20 mouse cellular contexts compared by ENCODE assay signal in the genomic region with DNA sequence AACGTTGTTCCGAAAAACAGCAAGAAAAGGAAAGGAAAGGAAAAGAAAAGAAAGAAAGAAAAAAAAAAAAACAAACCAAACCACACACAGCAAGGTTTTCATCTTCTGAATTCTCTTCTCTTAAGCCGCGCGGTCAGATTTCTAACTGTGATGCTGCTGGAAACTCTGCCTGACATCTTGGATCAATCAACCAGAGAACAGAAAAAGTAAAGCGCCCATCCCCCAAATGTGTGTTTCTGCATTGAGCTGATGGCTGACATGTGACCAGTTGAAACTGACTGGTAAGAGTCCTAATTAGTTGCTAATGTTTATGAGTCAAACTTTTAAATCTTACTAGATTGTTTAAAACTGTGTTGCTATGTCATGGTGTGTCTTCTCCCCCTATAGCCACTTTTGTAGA.
A peak's percentile ranks its signal among the peaks of the same experiment; 100 is the strongest.
DNase-seq lines count a peak whose midpoint lies in the region; ATAC-seq lines count a peak whose summit lies in the region.
"Had no signal": no experiment of that assay in that cellular context is flagged by ENCODE, and none has a peak within 500 bp of the region (broad histone marks: within the 10 kb centered on the region; RNA-seq: fewer than 3 reads in every experiment).

No protein-coding gene starts in this region.

- 0 out of 2 replicates have a peak overlapping the region, but pooled peaks have one; percentile 5 for H3K4me2 ChIP-seq in embryonic facial prominence, embryonic 12.5 days (replicated peaks)
- H3K4me2 ChIP-seq in limb, embryonic 11.5 days (ENCODE audit: low read depth, severe bottlenecking) = no peak overlapping the region
- H3K4me2 ChIP-seq: heart, embryonic 13.5 days; liver, embryonic 13.5 days; lung, embryonic 15.5 days; midbrain, embryonic 12.5 days had no signal

- H3K9ac ChIP-seq in embryonic facial prominence, embryonic 12.5 days = no peak overlapping the region
- H3K9ac ChIP-seq in limb, embryonic 11.5 days (ENCODE audit: low read length) = no peak overlapping the region
- H3K9ac ChIP-seq: forebrain, postnatal 0 days; heart, embryonic 13.5 days; liver, embryonic 13.5 days; lung, embryonic 15.5 days; midbrain, embryonic 12.5 days had no signal

- H3K27me3 ChIP-seq in embryonic facial prominence, embryonic 12.5 days = no peaks in the 10 kb centered on the region
- H3K27me3 ChIP-seq in limb, embryonic 11.5 days (ENCODE audit: control insufficient read depth, insufficient read depth, low read length) = no peaks in the 10 kb centered on the region
- H3K27me3 ChIP-seq: heart, embryonic 13.5 days; liver, embryonic 13.5 days; lung, embryonic 15.5 days; midbrain, embryonic 12.5 days had no signal

- ATAC-seq in embryonic facial prominence, embryonic 12.5 days (ENCODE audit: insufficient number of reproducible peaks, insufficient read depth, low FRiP score, low TSS enrichment) = no peak
- no peak for ATAC-seq in limb, embryonic 11.5 days (ENCODE audit: insufficient number of reproducible peaks, low FRiP score, low TSS enrichment, low read depth)
- ATAC-seq in monocyte, adult 5-6 weeks (replicated peaks; ENCODE audit: insufficient number of reproducible peaks, low FRiP score, low TSS enrichment, poor library complexity, severe bottlenecking) = no peak
- ATAC-seq: forebrain, postnatal 0 days had no signal

- WGBS in embryonic facial prominence, embryonic 12.5 days = 28% methylated on average over 6 of the region's 6 CpGs
- 45% methylated on average over 6 of the region's 6 CpGs for WGBS in limb, embryonic 11.5 days

- no peaks in the 10 kb centered on the region for H3K9me3 ChIP-seq in embryonic facial prominence, embryonic 12.5 days
- no peaks in the 10 kb centered on the region for H3K9me3 ChIP-seq in limb, embryonic 11.5 days (ENCODE audit: control insufficient read depth, low read length)
- H3K9me3 ChIP-seq: heart, embryonic 13.5 days; liver, embryonic 13.5 days; lung, embryonic 15.5 days; midbrain, embryonic 12.5 days had no signal

- peak; percentile 8 for DNase-seq in Muller cell, postnatal 12 days (ENCODE audit: inconsistent ontology term)
- peak; percentile 56 for DNase-seq in embryo, embryonic 10 days (ENCODE audit: low spot score)
- peak; percentile 69 for DNase-seq in limb, embryonic 11.5 days (ENCODE audit: low spot score)
- no peak for DNase-seq in urinary bladder, postnatal 10 days (ENCODE audit: low spot score)
- DNase-seq in spleen, postnatal 10 days (ENCODE audit: low spot score in 2 of 2) = no peak
- DNase-seq: adrenal gland, adult 2 months; cerebellum, adult 2 months; cerebellum, postnatal 36 days; forebrain, postnatal 0 days; heart, postnatal 36 days; kidney, adult 18-20 months; liver, embryonic 13.5 days; right cerebral cortex, postnatal 14 days had no signal

- peaks cover 3% of the 10 kb centered on the region; the same call in 1 of the 2 replicates for H3K4me1 ChIP-seq in embryonic facial prominence, embryonic 12.5 days
- peaks cover 4% of the 10 kb centered on the region; the same call in 1 of the 2 replicates for H3K4me1 ChIP-seq in limb, embryonic 11.5 days (ENCODE audit: control insufficient read depth, insufficient read depth, low read length)
- H3K4me1 ChIP-seq: heart, embryonic 13.5 days; liver, embryonic 13.5 days; lung, embryonic 15.5 days; midbrain, embryonic 12.5 days had no signal

- no peaks in the 10 kb centered on the region for H3K36me3 ChIP-seq in embryonic facial prominence, embryonic 12.5 days
- H3K36me3 ChIP-seq in limb, embryonic 11.5 days (ENCODE audit: control insufficient read depth, insufficient read depth, low read length) = no peaks in the 10 kb centered on the region
- H3K36me3 ChIP-seq: heart, embryonic 13.5 days; liver, embryonic 13.5 days; lung, embryonic 15.5 days; midbrain, embryonic 12.5 days had no signal

- peak overlapping the region; percentile 81 for H3K27ac ChIP-seq in embryonic facial prominence, embryonic 12.5 days
- H3K27ac ChIP-seq in limb, embryonic 11.5 days (replicated peaks; ENCODE audit: low read depth, low read length) = 0 out of 2 replicates have a peak overlapping the region, but pooled peaks have one; percentile 47
- H3K27ac ChIP-seq: heart, embryonic 13.5 days; kidney, postnatal 0 days; liver, embryonic 13.5 days; lung, embryonic 15.5 days; macrophage; midbrain, embryonic 12.5 days had no signal

- H3K4me3 ChIP-seq in embryonic facial prominence, embryonic 12.5 days = no peak overlapping the region
- no peak overlapping the region for H3K4me3 ChIP-seq in limb, embryonic 11.5 days (ENCODE audit: low read depth, low read length)
- H3K4me3 ChIP-seq: heart, embryonic 13.5 days; liver, embryonic 13.5 days; lung, embryonic 15.5 days; midbrain, embryonic 12.5 days had no signal

Comparison
In these comparisons a context has a peak if more than half of its experiments do, and no peak if none do; other contexts are left out.
1. DNase-seq: peak in Muller cell, postnatal 12 days (single experiment), embryo, embryonic 10 days (single experiment) and limb, embryonic 11.5 days (single experiment); none in urinary bladder, postnatal 10 days (single experiment) and spleen, postnatal 10 days (0 of 2).